Mouse (Mus musculus) erythroblast, adult 5-6 weeks (primary cell): ENCODE measurements around the gene Ythdf2. TPM values are rescaled to one million over a fixed set of nuclear protein-coding genes. Genes with fewer than 3 reads are reported as not detected.
"Not testable (repeated sequence)": the region's sequence is repeated elsewhere in the genome, so short reads cannot be mapped to it uniquely, and the experiment has no call there.

Source experiments
- ATAC-seq: replicated peaks from 2 replicates; pipeline ENCODE4 v1.8.0; 2016; ENCODE audit warnings: moderate number of reproducible peaks, mild to moderate bottlenecking, moderate TSS enrichment, inconsistent platforms; ENCODE audit not compliant: poor library complexity, low FRiP score, severe bottlenecking
- total RNA-seq, 2 experiments: library from RNA; stranded (forward) in 1 of 2; stranded (reverse) in 1 of 2; fragments of 150-400 nt in 1 of 2; fragments of 200-764, 138-1000 nt in 1 of 2; gene quantifications; 2 replicates each; pipeline versions ENCODE4 v1.2.3 to v1.2.4; 2015 to 2017; ENCODE audit warnings: low replicate concordance in 2 of 2

The Ythdf2 gene
- total RNA-seq (2015; ENCODE audit: low replicate concordance) = 14.0 and 16.1 TPM in 2 replicates
- total RNA-seq (2017; ENCODE audit: low replicate concordance) = 15.0 and 43.1 TPM in 2 replicates

- peak; percentile 87 for ATAC-seq
Measured at GRCm38 (mm10) chr4:132211953-132212734, at the start of gene Ythdf2. Gene Ythdf2 (minus strand): TSS chr4:132212303.

- ATAC-seq = peak; percentile 26; the same call in 1 of the 2 replicates
Measured at GRCm38 (mm10) chr4:132260404-132261379, 48.6 kb upstream of the Ythdf2 start.

- no peak for ATAC-seq
Measured at GRCm38 (mm10) chr4:132259248-132259647, 47.1 kb upstream of the Ythdf2 start.

GRCm38 (mm10) chr4:132256384-132256783, 44.3 kb upstream of the Ythdf2 start:
- ATAC-seq = no peak

GRCm38 (mm10) chr4:132254986-132255385, 42.9 kb upstream of the Ythdf2 start:
- ATAC-seq = no peak

- no peak for ATAC-seq
Measured at GRCm38 (mm10) chr4:132253622-132254021, 41.5 kb upstream of the Ythdf2 start.

GRCm38 (mm10) chr4:132253128-132253527, 41.0 kb upstream of the Ythdf2 start:
- ATAC-seq = no peak

GRCm38 (mm10) chr4:132251596-132251995, 39.5 kb upstream of the Ythdf2 start:
- ATAC-seq = no peak

GRCm38 (mm10) chr4:132247451-132247997, 35.4 kb upstream of the Ythdf2 start:
- ATAC-seq = no peak

GRCm38 (mm10) chr4:132245643-132246042, 33.5 kb upstream of the Ythdf2 start:
- no peak for ATAC-seq

GRCm38 (mm10) chr4:132241208-132241607, 29.1 kb upstream of the Ythdf2 start:
- ATAC-seq = peak; percentile 79

GRCm38 (mm10) chr4:132240367-132240766, 28.3 kb upstream of the Ythdf2 start:
- no peak for ATAC-seq

GRCm38 (mm10) chr4:132238356-132238755, 26.3 kb upstream of the Ythdf2 start:
- ATAC-seq = no peak

- ATAC-seq = no peak
Measured at GRCm38 (mm10) chr4:132234710-132235109, 22.6 kb upstream of the Ythdf2 start.

GRCm38 (mm10) chr4:132230422-132230821, 18.3 kb upstream of the Ythdf2 start:
- no peak for ATAC-seq

- not testable (repeated sequence) for ATAC-seq
Measured at GRCm38 (mm10) chr4:132222001-132222400, 9.9 kb upstream of the Ythdf2 start.

GRCm38 (mm10) chr4:132218439-132218838, 6.3 kb upstream of the Ythdf2 start:
- ATAC-seq = not testable (repeated sequence)

GRCm38 (mm10) chr4:132217781-132218180, 5.7 kb upstream of the Ythdf2 start:
- ATAC-seq = no peak

GRCm38 (mm10) chr4:132216602-132217001, 4.5 kb upstream of the Ythdf2 start:
- no peak for ATAC-seq

GRCm38 (mm10) chr4:132214847-132215246, 2.7 kb upstream of the Ythdf2 start:
- peak; percentile 77 for ATAC-seq
